ENCODE assay signal across 13 mouse cellular contexts in genomic region chr14:12388806-12389436, GRCm38 (mm10). TPM values are rescaled to one million over a fixed set of nuclear protein-coding genes. Genes with fewer than 3 reads are reported as not detected.
DNase-seq lines count a peak whose midpoint lies in the region; ATAC-seq and TF ChIP-seq lines count a peak whose summit lies in the region.
"Had no signal": no experiment of that assay in that cellular context is flagged by ENCODE, and none has a peak within 500 bp of the region (broad histone marks: within the 10 kb centered on the region; RNA-seq: fewer than 3 reads in every experiment).

No protein-coding gene starts in this region.

- no peak for TF ChIP-seq POLR2A in cerebellum, adult 2 months (IDR thresholded peaks at IDR 0.05; ENCODE audit: borderline replicate concordance, insufficient read depth, low read length)

- H3K9me3 ChIP-seq in forebrain, embryonic 10.5 days: no peaks in the 10 kb centered on the region
- H3K9me3 ChIP-seq in limb, embryonic 10.5 days (replicated peaks): no peaks in the 10 kb centered on the region
- H3K9me3 ChIP-seq in neural tube, embryonic 15.5 days (replicated peaks): no peaks in the 10 kb centered on the region
- no peaks in the 10 kb centered on the region for H3K9me3 ChIP-seq in kidney, embryonic 14.5 days (ENCODE audit: control insufficient read depth, low read length)
- H3K9me3 ChIP-seq: intestine, embryonic 15.5 days had no signal

- peak; percentile 56; the same call in 1 of the 2 replicates for ATAC-seq in neural tube, embryonic 15.5 days (ENCODE audit: low FRiP score)
- ATAC-seq in kidney, embryonic 14.5 days (ENCODE audit: low FRiP score, low TSS enrichment): no peak
- ATAC-seq: intestine, embryonic 15.5 days had no signal

- H3K4me3 ChIP-seq in cerebellum, adult 2 months (replicated peaks; ENCODE audit: insufficient read depth, low read depth, low read length): no peak overlapping the region
- peak overlapping the region; percentile 27 for H3K4me3 ChIP-seq in forebrain, embryonic 10.5 days
- H3K4me3 ChIP-seq in limb, embryonic 10.5 days: peak overlapping the region; percentile 14; the same call in 1 of the 2 replicates
- no peak overlapping the region for H3K4me3 ChIP-seq in neural tube, embryonic 15.5 days (replicated peaks)
- H3K4me3 ChIP-seq in kidney, embryonic 14.5 days (ENCODE audit: low read length): no peak overlapping the region
- H3K4me3 ChIP-seq: intestine, embryonic 15.5 days had no signal

- H3K36me3 ChIP-seq in forebrain, embryonic 10.5 days (replicated peaks): no peaks in the 10 kb centered on the region
- H3K36me3 ChIP-seq in limb, embryonic 10.5 days: no peaks in the 10 kb centered on the region
- no peaks in the 10 kb centered on the region for H3K36me3 ChIP-seq in neural tube, embryonic 15.5 days
- H3K36me3 ChIP-seq in kidney, embryonic 14.5 days (ENCODE audit: control insufficient read depth, insufficient read depth, low read length): no peaks in the 10 kb centered on the region
- H3K36me3 ChIP-seq: intestine, embryonic 15.5 days had no signal

- 27% methylated on average over 14 of the region's 14 CpGs for WGBS in cerebellum, adult 2 months
- WGBS in forebrain, embryonic 10.5 days: 4% methylated on average over 14 of the region's 14 CpGs
- 13% methylated on average over 14 of the region's 14 CpGs for WGBS in limb, embryonic 10.5 days
- 13% methylated on average over 14 of the region's 14 CpGs for WGBS in neural tube, embryonic 15.5 days
- WGBS in kidney, embryonic 14.5 days: 24% methylated on average over 14 of the region's 14 CpGs

- TF ChIP-seq CTCF in cerebellum, adult 2 months (IDR thresholded peaks at IDR 0.05; ENCODE audit: borderline replicate concordance, insufficient read depth, low read depth, low read length): no peak

- H3K9ac ChIP-seq in neural tube, embryonic 15.5 days (replicated peaks): no peak overlapping the region
- no peak overlapping the region for H3K9ac ChIP-seq in kidney, embryonic 14.5 days (ENCODE audit: low read depth, low read length)
- H3K9ac ChIP-seq: intestine, embryonic 15.5 days had no signal

- H3K4me1 ChIP-seq in cerebellum, adult 2 months (ENCODE audit: control insufficient read depth, insufficient read depth, low read length): peaks cover 18% of the 10 kb centered on the region
- H3K4me1 ChIP-seq in forebrain, embryonic 10.5 days: peaks cover 76% of the 10 kb centered on the region
- peaks cover 39% of the 10 kb centered on the region for H3K4me1 ChIP-seq in limb, embryonic 10.5 days
- H3K4me1 ChIP-seq in neural tube, embryonic 15.5 days: peaks cover 22% of the 10 kb centered on the region
- no peaks in the 10 kb centered on the region for H3K4me1 ChIP-seq in kidney, embryonic 14.5 days (ENCODE audit: control insufficient read depth, insufficient read depth, low read length)
- H3K4me1 ChIP-seq: intestine, embryonic 15.5 days had no signal

- no peaks in the 10 kb centered on the region; the same call in 1 of the 2 replicates for H3K27me3 ChIP-seq in cerebellum, adult 2 months (ENCODE audit: control insufficient read depth, insufficient read depth, low read length)
- H3K27me3 ChIP-seq in forebrain, embryonic 10.5 days (ENCODE audit: poor library complexity, severe bottlenecking): peaks cover 84% of the 10 kb centered on the region
- 0 out of 2 replicates have a peak, but pooled peaks cover 6% of the 10 kb centered on the region for H3K27me3 ChIP-seq in limb, embryonic 10.5 days (ENCODE audit: low read depth, poor library complexity, severe bottlenecking)
- H3K27me3 ChIP-seq in neural tube, embryonic 15.5 days (replicated peaks): peaks cover 56% of the 10 kb centered on the region
- H3K27me3 ChIP-seq in kidney, embryonic 14.5 days (ENCODE audit: control insufficient read depth, insufficient read depth, low read length): no peaks in the 10 kb centered on the region
- H3K27me3 ChIP-seq: intestine, embryonic 15.5 days had no signal

- no peak overlapping the region for H3K4me2 ChIP-seq in neural tube, embryonic 15.5 days
- H3K4me2 ChIP-seq in kidney, embryonic 14.5 days (replicated peaks; ENCODE audit: low read depth, low read length): no peak overlapping the region
- H3K4me2 ChIP-seq: intestine, embryonic 15.5 days had no signal

- H3K27ac ChIP-seq in cerebellum, adult 2 months (ENCODE audit: insufficient read depth, low read length): no peak overlapping the region
- peak overlapping the region; percentile 77 for H3K27ac ChIP-seq in forebrain, embryonic 10.5 days
- no peak overlapping the region for H3K27ac ChIP-seq in limb, embryonic 10.5 days
- no peak overlapping the region for H3K27ac ChIP-seq in neural tube, embryonic 15.5 days (replicated peaks)
- H3K27ac ChIP-seq in kidney, embryonic 14.5 days (ENCODE audit: low read depth, low read length): no peak overlapping the region
- H3K27ac ChIP-seq: intestine, embryonic 15.5 days had no signal

- peak; percentile 79 to 88 for DNase-seq in cerebellum, adult 2 months
- peak; percentile 81 for DNase-seq in forebrain, embryonic 10.5 days (ENCODE audit: extremely low spot score, low spot score)
- peak; percentile 34 for DNase-seq in limb, embryonic 10.5 days (ENCODE audit: low spot score)
- no peak for DNase-seq in gastrocnemius, postnatal 4 days (ENCODE audit: low spot score in 2 of 2)
- DNase-seq in liver: no peak
- DNase-seq in heart, postnatal 25 days (ENCODE audit: low spot score): no peak
- DNase-seq: thymus, postnatal 25 days had no signal

- intact Hi-C loops in heart, postnatal 25 days (cut with DNase I): no loop called here

RNA-seq across cellular contexts. Expression of gene Fezf2, which starts 40.9 kb away (rescaled TPM):
- not detected in 2 replicates for polyA plus RNA-seq in cerebellum, adult 2 months (2012; rRNA removed)
- polyA plus RNA-seq in forebrain, embryonic 10.5 days (2016; fragmentation: Nextera tagmentation; extraction: Ambion mirVana): 31.3 and 35.2 TPM in 2 replicates
- not detected in 2 replicates for polyA plus RNA-seq in limb, embryonic 10.5 days (2016; fragmentation: Nextera tagmentation; extraction: Ambion mirVana)
- polyA plus RNA-seq in neural tube, embryonic 15.5 days (2015; fragmentation: Nextera tagmentation; extraction: Ambion mirVana): 1.0 TPM in 1 of 2 replicates, not detected in the other
- polyA plus RNA-seq in kidney, embryonic 14.5 days (2014; fragmentation: Nextera tagmentation; extraction: Ambion mirVana): not detected in 2 replicates
- not detected for total RNA-seq in gastrocnemius, postnatal 4 days (2021)
- total RNA-seq in heart, postnatal 25 days (2021): not detected
- total RNA-seq: megakaryocyte progenitor cell, adult 5-6 weeks; MEL had no signal
- polyA plus RNA-seq: intestine, embryonic 15.5 days; small intestine, adult 2 months had no signal

Comparison
In these comparisons a context has a peak if more than half of its experiments do, and no peak if none do; other contexts are left out.
1. DNase-seq: peak in cerebellum, adult 2 months (2 of 2), forebrain, embryonic 10.5 days (single experiment) and limb, embryonic 10.5 days (single experiment); none in gastrocnemius, postnatal 4 days (0 of 2), liver (single experiment) and heart, postnatal 25 days (single experiment).
2. H3K4me3 ChIP-seq: peak in forebrain, embryonic 10.5 days (single experiment) and limb, embryonic 10.5 days (single experiment); none in cerebellum, adult 2 months (single experiment), neural tube, embryonic 15.5 days (single experiment) and kidney, embryonic 14.5 days (single experiment).
3. RNA of gene Fezf2, which starts 40.9 kb away (polyA plus RNA-seq): 31.3 to 35.2 TPM in forebrain, embryonic 10.5 days; not detected in cerebellum, adult 2 months, not detected in limb, embryonic 10.5 days, 1.0 TPM in neural tube, embryonic 15.5 days and not detected in kidney, embryonic 14.5 days; every median in the first group is over 10 times any median in the second.